Mouse (Mus musculus) urinary bladder, postnatal 10 days (tissue): ENCODE data around the gene Zfp13.
A peak's percentile ranks its signal among the peaks of the same experiment; 100 is the strongest.
"Not testable (repeated sequence)": the region's sequence is repeated elsewhere in the genome, so short reads cannot be mapped to it uniquely, and the experiment has no call there.

Experiments used
- DNase-seq: peaks from one replicate; pipeline ENCODE4 v3.0.0; 2022; ENCODE audit warnings: low spot score

The Zfp13 gene

DNA sequence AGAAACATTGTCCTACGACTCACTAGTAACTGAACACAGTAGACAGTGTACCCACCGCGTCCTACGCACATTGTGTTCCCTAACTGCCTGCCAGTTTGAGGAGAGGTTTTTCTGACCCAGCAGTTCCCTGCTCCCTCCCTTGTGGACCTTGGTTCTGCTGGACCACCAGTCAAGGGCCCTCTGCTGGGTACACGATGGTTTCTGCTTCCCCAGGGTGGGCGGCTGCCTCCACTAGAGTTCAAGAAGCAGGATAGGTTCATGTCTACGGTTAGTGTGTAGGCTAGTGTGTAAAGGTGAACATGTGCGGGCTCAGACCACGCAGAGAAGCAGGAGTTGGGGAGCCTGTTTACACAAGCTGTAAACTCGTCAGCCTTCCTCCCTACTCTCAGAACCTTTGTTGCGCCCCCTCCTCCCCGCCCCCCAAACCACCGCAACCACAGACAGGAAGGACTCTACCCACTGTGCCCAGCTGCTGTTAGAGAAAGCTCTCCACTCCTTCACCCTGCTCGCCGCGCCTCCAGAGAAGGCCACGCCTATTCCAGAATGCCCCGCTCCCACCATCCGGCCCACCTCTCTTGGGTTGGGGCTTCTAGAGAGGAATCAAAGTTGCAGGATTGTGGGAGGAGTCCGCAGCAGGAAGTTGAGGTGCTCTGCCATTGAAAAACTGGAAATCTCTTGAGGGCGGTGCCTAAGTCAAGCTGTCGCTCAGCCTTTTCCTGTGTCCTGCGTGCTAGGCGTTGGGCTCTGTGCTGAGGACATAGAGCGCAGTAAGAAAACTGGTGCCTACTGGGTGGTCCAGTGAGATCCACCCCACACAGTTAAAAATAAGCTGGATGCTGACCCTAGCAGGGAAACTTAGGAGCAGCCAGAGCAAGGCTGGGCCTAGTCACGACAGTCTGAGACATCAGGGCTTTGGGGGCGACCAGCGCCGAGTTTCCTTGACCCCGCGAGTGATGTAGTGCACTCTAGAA, at the start of gene Zfp13:
Gene Zfp13 (minus strand): TSS at position 906 of the 971 bp plus-strand sequence.
- DNase-seq = peak; percentile 49

DNA sequence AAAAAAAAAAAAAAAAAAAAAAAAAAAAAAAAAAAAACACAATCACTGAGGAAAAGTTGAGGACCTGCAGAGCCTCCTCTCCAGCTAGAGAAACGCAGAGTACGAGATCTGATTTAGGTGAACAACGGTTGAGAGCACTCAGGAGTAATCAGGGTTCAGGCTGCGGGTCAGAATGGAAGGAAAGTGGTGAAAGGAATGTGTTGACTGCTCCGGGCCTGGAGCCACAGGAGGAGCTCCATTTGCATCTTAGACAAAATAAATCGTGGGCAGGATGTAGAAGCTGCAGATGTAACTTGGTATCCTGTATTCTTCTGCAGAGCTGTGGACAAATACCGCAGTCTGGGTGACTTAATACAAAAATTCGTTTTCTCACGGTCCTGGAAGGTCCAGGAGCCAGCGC, 46.6 kb upstream of the Zfp13 start:
- no peak for DNase-seq

DNA sequence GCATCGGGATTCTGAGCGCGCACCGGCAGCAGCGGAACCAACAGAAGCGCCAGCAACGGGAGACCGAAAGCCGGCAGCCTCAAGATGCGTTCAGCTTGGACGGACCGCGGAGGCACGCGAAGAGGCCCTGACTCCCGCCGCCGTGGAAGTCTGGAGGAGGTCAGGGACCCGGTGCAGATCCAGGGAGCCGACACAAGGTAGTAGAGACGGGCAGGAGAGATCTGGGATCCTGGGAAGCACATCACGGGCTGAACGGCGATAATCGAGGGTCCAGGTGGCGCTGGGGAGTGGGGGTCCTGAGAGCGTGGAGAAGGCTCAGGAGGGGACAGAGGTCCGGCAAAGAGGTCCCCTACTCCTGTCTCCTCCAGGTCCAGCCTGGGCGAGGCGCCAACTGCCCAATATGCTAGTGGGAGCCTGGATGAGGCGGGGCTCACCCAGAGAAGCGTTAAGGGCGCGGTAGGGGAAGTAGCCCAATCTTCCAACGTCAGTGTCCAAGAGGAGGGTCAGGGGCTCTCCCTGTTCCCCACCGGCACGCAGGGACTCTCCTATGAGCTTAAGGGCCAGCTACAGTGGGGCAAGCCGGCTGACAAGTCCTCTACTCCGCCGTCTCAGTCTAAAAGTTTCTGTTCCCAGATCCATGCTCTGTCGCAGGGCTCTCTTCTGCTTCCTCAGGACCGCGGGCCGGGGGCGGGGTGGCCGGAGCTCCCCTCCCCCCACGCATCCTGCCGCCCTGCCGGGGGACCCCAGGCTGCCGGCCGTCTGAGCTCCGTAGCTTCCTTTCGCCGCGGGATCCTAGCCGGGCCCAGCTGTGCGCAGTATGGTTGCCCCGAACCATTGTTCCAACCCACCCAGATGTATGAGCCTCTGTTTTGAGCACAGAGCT, 45.6 kb upstream of the Zfp13 start, which contains the start of gene Mmp25:
Gene Mmp25 (minus strand): TSS at position 665 of the 883 bp plus-strand sequence.
- DNase-seq = no peak

DNA sequence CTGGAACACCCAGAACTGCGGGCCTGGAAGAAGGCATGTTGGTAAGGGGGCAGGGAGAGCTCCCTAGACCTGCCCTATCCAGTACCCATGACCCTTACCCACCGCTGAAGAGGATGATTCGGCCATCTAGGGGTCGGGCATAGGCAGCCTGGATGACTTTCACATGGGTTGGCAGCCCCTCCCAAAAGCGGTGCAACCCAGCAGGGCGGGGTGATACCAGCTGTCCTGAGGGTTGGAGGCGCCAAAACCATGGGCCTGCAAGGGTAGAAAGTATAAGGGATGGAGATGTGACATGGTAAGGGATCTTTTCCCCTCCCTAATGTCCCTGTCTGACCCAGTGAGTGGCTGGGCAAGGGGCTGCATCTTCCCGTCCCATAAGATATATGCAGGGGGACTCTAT, 32.0 kb upstream of the Zfp13 start:
- DNase-seq = no peak

DNA sequence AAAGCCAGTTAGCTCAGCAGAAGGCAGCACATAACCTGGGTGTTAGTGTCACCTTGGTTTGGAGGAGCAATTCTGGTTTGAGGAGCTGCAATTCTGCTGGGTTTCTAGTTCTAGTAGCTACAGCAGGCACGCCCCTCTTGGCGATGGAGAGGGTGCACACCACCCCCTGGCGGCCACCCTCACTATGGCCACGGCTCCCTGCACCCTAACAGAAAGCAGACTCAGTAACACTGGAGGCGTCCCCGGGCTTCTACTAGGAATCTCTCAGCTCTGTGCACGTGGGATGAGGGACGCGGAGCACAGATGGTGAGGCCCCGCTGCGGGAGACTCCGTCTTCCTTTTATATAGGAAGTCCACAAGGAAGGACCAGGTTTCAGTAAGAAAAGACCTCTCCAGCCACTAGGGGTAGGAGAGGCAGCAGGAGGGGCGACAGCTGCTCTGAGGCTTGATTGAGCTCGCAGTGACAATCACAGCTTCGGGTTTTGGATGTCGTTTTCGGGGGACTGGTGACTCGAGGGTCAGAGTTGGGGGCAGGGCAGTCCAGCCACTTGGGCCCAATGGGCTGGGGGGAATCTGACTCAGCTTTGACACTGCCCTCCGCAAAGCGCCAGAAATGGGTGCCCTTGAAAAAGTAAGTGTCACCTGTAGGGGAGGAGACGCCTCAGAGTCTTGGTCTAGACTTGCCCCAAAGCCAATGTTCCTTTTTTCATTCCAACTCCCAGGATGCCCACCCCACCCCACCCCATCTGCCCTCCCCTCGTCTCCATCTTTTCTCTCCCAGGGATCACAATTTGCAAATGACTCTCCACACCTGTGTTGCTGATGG, 31.1 kb upstream of the Zfp13 start:
- no peak for DNase-seq

DNA sequence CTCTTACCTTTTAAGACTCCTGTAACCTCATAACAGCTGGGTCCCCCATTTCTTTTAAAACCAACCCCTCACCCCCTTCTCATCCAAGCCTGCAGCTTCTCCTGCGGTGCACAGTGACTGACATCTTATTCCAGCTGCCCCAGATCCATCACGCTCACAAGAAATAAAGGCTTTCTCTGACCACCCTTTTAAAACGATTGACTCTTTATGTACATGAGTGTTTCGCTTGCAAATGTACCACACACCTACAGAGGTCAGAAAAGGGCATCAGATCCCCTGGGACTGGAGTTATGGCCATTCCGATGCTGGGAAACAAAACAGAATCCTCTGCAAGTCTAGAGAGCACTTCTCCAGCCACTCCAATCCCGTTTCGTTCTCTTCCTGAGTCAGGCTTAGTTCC, 28.5 kb upstream of the Zfp13 start:
- no peak for DNase-seq

DNA sequence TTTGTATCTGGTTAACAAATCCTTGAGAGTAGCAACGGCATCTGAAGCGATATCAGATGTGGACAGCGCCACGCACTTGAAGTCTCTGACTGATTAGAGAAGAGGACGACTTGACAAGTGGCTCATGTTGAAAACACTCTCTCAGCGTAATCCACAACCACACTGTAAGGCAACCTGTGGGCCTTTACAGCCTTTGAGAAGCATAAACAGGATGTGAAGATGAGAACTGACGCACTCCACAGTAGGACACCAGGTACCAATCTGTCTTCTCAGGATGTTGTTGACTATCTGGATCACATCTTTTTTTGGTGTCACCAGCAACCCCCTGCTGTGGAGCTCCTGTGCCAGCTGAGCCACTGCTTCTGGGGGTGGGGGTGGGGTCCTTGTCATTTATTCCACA, 21.1 kb upstream of the Zfp13 start:
- DNase-seq = no peak

DNA sequence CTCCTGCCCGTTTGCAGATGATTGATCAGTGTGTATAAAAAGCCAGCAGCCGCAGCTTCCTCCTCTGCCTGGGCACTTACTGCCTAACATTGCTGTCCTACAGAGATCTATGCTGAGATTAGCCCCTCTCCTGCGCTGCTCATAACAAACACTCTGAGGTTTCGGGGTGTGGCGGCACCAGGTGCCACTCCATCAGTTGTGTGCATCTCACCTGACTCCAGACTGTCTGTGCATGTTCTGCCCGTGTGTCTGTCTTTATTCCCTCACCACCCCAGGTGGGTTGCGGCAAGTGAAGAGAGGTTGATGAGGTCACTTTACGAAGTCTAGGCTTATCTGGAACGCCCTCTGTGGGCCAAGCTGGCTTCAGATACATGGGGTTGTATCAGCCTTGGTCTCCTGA, 17.8 kb upstream of the Zfp13 start:
- DNase-seq = no peak

DNA sequence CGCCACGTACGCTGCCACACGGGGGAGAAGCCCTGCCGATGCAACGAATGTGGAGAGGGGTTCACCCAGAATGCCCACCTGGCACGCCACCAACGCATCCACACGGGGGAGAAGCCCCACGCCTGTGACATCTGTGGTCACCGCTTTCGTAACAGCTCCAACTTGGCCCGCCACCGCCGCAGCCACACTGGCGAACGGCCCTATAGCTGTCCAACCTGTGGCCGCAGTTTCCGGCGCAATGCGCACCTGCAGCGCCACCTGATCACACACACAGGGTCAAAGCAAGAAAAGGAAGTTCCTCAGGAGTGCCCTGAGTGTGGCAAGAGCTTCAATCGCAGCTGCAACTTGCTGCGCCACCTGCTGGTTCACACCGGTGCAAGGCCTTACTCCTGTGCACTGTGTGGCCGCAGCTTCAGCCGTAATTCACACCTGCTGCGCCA, 11.1 kb upstream of the Zfp13 start:
- DNase-seq = no peak

DNA sequence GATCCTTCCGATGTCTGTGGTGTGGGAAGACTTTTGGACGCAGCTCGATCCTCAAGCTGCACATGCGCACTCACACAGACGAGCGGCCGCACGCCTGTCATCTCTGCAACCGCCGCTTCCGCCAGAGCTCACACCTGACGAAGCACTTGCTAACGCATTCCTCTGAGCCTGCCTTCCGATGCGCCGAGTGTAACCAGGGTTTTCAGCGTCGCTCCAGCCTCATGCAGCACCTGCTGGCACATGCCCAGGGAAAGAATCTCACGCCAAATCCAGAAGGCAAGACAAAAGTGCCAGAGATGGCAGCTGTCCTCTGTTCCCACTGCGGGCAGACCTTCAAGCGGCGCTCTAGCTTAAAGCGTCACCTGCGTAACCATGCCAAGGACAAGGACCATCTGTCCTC, 10.3 kb upstream of the Zfp13 start:
- no peak for DNase-seq

DNA sequence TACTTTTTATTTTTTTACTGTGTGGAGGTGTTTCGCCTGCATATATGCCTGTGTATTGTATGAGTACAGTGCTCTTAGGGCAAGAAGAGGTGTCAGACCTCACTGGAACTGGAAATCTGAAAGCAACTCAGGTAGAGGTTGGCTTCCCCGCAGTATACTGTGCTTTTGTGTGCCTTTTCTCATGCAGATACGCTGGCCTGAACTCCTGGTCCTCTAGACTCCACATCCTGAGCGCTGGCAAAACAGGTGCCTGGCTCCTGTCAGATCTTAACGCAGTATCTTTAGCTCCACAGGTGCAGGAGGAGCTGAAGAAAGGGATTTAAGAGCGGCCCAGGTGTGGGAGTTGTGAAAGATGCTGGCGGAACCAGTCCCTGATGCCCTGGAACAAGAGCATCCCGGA, 5.9 kb upstream of the Zfp13 start:
- DNase-seq = no peak

DNA sequence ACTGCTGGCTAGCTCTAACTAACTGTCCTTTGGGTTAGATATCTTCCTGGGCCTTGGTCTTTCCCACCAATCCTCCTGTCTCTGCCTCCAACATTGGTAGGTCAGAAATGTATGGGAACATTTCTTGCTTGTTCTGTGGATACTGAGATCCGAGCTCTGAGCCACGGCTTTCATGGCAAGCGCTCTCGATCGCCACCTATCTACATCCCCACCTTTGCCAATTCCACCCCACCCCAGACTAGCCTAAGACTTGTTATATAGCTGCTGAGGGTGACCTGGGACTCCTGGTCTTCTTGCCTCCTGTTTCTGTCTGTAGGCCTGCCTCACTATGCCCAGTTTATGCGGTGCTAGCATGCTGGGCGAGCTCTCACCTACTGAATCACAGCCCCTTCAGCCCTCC, 5.1 kb upstream of the Zfp13 start:
- DNase-seq = no peak

DNA sequence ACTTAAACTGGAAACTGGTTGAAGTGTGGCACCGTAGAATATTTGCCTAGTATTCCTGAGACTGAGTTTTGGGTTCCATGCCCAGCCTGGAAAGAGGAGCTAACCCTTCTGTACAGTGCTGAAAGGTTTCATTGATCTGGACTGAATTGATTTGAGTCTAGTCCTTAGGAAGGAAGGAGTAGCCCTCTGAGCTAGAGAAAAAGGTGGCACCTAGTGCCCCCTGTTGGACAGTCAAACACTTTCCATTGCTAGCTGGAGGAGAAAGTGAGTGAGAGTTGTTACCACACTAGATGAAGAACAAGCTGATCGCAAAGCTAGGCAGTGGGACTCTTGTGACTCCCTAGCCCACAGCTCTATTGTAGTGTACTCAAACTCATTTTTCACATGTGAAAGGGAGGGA, 4.3 kb upstream of the Zfp13 start:
- no peak for DNase-seq

DNA sequence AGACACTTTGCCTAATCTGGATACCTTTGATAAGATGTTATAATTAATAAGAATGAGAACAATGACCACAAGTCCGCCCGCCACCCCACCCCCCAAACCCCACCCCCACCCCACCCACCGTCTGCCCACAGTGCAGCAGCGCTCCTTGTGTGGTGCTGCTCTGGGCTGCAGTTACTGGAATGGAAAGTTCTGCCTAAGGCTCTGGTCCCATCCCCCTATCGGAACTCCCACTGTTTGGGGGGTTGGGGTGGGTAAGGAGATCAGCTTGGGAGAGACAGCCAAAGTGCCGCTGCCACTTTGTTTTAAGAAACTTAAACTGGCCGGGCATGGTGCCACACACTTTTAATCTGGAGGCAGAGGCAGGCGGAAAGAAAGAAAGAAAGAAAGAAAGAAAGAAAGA, 3.8 kb upstream of the Zfp13 start:
- no peak for DNase-seq

DNA sequence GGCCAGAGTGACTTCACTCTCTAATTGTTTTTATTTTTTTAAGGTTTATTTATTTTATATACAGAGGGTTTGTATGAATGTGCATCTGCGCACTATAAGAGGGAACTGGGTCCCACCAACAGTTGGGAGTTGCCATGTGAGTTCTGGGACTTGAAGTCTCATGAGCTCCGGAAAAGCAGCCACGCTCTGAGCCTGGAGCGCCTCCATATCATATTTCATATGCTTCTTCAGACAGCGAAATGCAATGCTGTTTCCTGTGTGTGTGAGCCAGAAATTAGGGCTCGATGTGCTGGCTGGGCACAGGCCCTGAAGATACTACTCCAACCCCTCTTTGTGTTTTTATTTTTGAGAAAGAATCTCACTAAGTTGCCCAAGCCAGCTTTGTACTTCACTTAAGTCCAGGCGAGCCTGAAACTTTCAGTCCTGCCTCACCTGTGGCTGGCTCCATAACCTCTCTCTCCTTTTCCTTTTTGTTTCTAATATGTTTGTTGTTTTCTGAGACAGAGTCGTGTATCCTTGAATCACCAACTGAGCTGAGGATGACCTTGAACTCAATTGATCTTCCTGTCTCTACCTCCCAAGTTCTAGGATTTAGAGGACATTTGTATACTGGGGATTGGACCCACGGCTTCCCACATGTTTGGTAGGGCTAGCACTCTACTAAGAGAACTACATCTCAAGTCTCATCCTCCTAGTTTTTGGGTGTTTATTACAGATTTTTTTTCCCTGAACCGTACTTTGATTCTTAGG, 2.7 kb upstream of the Zfp13 start:
- DNase-seq = no peak

DNA sequence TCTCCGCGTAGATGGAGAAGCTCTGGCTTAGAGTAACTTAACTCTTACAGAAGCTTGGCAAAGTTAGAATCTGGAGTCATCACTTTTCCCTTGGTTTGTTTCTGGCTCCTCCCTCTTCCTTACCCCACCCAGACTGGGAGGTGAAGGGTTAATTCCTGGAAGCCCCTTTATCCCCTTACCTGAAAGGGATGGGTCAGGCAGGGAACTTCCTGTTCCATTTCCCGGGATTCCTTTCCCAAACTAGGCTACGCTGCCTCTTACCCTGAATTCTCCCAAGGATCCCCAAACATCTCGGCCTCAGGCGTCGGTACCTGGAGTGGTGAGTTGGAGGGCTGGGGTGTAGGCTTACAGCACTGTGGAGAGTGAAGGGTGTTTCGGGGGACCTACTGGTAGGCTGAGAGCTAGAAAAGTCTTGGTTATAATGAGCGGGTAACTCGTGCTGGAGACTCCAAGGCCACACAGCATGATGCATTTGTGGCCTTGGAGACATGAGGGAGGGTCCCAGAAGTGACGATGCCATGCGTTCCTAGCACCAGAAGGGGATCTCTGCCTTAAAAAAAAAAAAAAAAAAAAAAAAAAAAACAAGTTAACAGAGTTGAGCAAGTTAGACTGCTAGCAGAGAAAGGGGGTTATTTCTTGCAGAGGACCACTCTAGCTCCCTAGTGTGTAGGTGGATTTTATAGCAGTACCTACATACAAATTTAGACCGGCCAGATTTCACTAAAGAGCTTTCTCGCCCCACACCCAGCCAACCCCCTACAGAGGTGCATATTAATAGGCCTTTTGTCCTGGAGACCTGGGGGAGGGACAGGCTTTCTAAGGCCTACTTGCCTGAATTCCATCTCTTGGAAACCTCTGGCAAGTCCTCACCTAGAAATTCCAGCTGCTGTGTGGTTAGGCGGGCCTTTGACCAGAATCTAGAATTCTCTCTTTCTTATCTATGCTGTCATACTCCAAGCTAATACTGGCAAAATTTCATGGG, 1.6 kb upstream of the Zfp13 start, which contains the start of gene Zscan10:
Gene Zscan10 (plus strand): TSS at position 216 of the 982 bp plus-strand sequence.
- DNase-seq = no peak

DNA sequence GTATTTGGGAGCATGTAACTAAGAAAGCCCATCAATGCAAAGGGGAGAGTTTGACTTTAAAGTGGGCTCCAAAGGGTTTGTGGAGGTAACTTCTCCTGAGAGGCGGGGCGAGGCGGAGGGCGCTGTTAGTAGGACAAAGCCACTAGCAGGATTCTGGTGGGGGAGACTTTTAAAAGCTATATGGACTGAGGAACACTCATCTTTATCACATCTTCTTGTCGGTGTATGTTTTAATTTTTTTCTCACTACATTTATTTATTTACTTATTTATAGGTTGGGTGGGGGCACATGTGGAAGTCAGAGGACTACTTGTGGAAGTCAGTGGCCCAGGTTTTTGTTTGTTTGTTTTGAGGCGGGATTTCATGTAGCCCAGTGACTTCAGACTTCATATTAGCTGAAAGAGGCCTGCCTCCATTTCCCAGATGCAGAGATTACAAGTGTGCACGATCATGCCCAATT, 347 bp upstream of the Zfp13 start:
- DNase-seq = no peak

DNA sequence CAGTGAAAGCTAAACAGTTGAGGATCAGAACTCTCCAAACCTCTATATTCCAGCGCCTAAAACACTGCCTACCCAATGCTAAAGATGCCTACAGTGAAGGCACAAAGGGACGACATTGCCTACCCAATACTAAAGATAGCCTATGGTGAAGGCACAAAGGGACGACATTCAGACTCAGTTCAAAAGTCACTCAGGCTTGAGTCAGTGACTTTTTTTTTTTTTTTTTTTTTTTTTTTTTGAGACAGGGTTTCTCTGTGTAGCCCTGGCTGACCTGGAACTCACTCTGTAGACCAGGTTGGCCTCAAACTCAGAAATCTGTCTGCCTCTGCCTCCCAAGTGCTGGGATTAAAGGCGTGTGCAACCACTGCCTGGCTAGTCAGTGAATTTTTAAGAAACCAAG, 4.1 kb downstream of the Zfp13 start:
- not testable (repeated sequence) for DNase-seq

DNA sequence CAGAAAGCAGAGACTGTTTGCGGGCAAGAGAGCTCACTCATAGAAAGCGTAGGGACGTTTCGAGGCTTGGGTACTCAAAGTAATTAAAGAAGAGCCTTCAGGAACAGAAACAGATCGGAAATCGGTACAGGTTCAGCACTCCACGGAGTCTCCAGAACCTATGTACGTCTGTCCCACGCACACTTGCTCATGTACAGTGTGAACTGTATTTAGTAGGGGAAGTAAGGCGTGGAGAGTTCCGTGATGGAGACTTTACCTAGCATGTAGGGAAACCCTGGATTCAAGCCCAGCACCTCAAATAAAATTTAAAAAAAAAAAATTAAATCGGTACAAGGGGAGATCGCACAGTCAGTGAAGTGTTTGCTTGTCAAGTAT, 6.4 kb downstream of the Zfp13 start:
- no peak for DNase-seq
